Mouse (Mus musculus) erythroblast, embryonic 14.5 days (primary cell): ENCODE measurements around the gene Acadl.

ENCODE experiments used
- GATA1 ChIP-seq: IDR thresholded peaks from 2 replicates; pipeline ENCODE4 v1.6.1; 2012; ENCODE audit warnings: low read length, inconsistent platforms, mixed read lengths
- TAL1 ChIP-seq: IDR thresholded peaks from 3 replicates; pipeline ENCODE4 v1.6.1; 2012; ENCODE audit warnings: low read length, inconsistent platforms, mixed read lengths

GRCm38 (mm10) chr1:66880217-66880616, 17.1 kb upstream of the Acadl start:
- no peak for TF ChIP-seq TAL1
- no peak for TF ChIP-seq GATA1
